Mouse (Mus musculus) lung, embryonic 14.5 days (tissue): ENCODE results near the gene Pnp. TPM values are rescaled to one million over a fixed set of nuclear protein-coding genes. Genes with fewer than 3 reads are reported as not detected.
"Not testable (repeated sequence)": the region's sequence is repeated elsewhere in the genome, so short reads cannot be mapped to it uniquely, and the experiment has no call there.

Source experiments
- ATAC-seq: fragments of 200-750 bp; cut with Nextera tagmentation; 2 replicates; pipeline ENCODE4 v1.8.0; 2017; ENCODE audit warnings: mild to moderate bottlenecking, moderate TSS enrichment, moderate library complexity; ENCODE audit not compliant: insufficient read depth
- DNase-seq: peaks from one replicate; pipeline ENCODE4 v3.0.0-alpha.2; 2015
- H3K27ac ChIP-seq: fragments of 300-500 bp; sonication (generic); 2 replicates; pipeline ENCODE4 v1.5.1; 2014; ENCODE audit warnings: low read depth, mild to moderate bottlenecking, moderate library complexity
- H3K27me3 ChIP-seq: fragments of 300-500 bp; sonication (generic); 2 replicates; pipeline ENCODE4 v1.6.1; 2014; ENCODE audit warnings: low read length, control low read depth; ENCODE audit not compliant: insufficient read depth
- H3K36me3 ChIP-seq: fragments of 300-500 bp; sonication (generic); 2 replicates; pipeline ENCODE4 v1.6.1; 2014; ENCODE audit warnings: control low read depth; ENCODE audit not compliant: insufficient read depth
- H3K4me1 ChIP-seq: fragments of 300-500 bp; sonication (generic); 2 replicates; pipeline ENCODE4 v1.6.1; 2014; ENCODE audit warnings: antibody characterized with exemption, control low read depth; ENCODE audit not compliant: insufficient read depth
- H3K4me2 ChIP-seq: fragments of 300-500 bp; sonication (generic); 2 replicates; pipeline ENCODE4 v1.6.1; 2014; ENCODE audit warnings: mild to moderate bottlenecking
- H3K4me3 ChIP-seq: fragments of 300-500 bp; sonication (generic); 2 replicates; pipeline ENCODE4 v1.5.1; 2014; ENCODE audit warnings: low read depth, low read length
- H3K9ac ChIP-seq: fragments of 300-500 bp; sonication (generic); 2 replicates; pipeline ENCODE4 v1.6.1; 2014
- H3K9me3 ChIP-seq: fragments of 300-500 bp; sonication (generic); 2 replicates; pipeline ENCODE4 v1.6.1; 2016; ENCODE audit warnings: low read depth, low read length, control low read depth
- CTCF ChIP-seq: IDR thresholded peaks from 2 replicates; pipeline ENCODE4 v1.5.1; 2016; ENCODE audit warnings: antibody characterized with exemption, low read depth
- whole genome bisulfite sequencing: fragments of 180-500 bp; shearing (Covaris S2); extraction: QIAGEN DNeasy Blood & Tissue Kit; methylation state at CpG from one replicate; pipeline ENCODE4 v1.1.7; 2014; 5-methylcytosine and 5-hydroxymethylcytosine counted together
- polyA plus RNA-seq: library from polyadenylated mRNA; unstranded; fragments of >200 nt; fragmentation: Nextera tagmentation; extraction: Ambion mirVana; gene quantifications from 2 replicates; pipeline ENCODE4 v1.2.1, GENCODE M21; 2014

Gene Pnp
- polyA plus RNA-seq, 1 experiment from 2014 or later: 64.4 TPM

DNA sequence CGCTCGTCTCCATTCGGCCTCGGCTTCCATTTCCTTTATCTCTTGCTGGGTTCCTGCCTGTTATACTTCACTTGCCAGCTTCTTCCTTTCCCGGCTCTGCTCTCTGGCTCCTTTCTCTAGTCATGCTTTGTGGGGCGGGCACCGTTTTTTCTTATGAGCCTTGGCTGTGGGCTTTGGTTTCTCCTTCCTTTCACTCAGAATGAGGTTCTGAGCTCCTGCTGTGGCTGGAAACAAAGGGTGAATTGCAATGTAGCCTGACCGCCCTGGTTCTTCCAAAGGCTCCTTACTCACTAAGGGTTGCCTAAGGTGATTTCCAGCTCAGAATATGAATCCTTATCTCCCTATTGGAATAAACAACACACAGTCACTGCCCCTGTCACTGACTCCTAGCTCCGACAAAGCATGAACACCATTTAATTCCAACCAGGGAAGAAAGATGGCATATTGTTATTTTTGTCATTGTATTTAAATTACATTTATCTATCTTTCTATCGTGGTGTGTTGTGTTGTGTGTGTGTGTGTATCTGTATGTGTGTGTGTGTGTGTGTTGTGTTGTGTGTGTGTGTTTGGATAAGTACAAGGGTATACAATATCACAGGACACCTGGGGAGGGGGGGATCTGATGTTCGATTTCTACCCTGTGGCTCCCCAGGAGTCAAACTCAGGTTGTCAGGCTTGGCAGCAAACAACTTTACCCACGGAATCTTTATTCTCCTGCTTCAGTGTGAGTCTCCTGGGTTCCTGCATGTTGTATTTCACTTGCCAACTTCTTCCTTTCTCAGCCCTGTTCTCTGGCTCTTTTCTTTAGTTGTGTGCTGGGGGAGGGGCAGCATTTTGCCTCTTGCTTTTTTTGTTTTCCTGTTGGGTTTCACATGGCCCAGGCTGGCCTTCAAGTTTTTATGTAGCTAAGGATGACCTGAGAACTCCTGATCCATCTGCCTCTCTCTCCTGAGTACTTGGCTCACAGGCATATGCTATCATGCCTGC is 39.0 kb downstream of the Pnp start:
- no peak for TF ChIP-seq CTCF
- DNase-seq: peak; percentile 8

DNA sequence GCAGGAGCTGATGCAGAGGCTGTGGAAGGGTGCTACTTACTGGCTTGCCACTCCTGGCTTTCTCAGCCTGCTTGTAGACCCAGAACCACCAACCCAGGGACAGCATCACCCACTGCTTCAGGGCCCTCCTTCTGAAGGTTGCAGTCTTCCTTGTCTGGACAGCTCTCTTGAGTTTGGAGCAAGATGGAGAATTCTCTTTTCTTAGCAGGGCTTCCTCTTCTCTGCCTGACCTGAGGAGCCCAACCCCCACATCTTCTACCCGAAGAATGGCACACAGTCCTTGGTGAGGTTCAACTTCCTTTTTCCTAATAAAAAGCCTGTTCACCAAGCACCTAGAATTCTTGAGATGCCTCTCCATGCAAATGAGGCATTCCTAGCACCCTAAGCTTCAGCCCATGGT is 39.9 kb downstream of the Pnp start:
- Histone ChIP-seq H3K9ac (no peak overlapping the region), H3K9me3 (no peaks in the 10 kb centered on the region), H3K27ac (no peak overlapping the region), H3K27me3 (no peaks in the 10 kb centered on the region), H3K4me1 (no peaks in the 10 kb centered on the region), H3K4me3 (no peak overlapping the region), H3K4me2 (no peak overlapping the region), H3K36me3 (no peaks in the 10 kb centered on the region)
- no peak for ATAC-seq
- no peak for DNase-seq
- TF ChIP-seq CTCF: no peak
- WGBS: 50% methylated on average over 1 of the region's 1 CpGs

More for the DNA sequence above, 39.0 kb downstream of the Pnp start:
- Histone ChIP-seq H3K36me3 (no peaks in the 10 kb centered on the region), H3K4me1 (no peaks in the 10 kb centered on the region), H3K27me3 (no peaks in the 10 kb centered on the region), H3K9me3 (no peaks in the 10 kb centered on the region), H3K4me3 (no peak overlapping the region), H3K27ac (no peak overlapping the region), H3K4me2 (no peak overlapping the region), H3K9ac (no peak overlapping the region)
- no peak for ATAC-seq
- WGBS: 34% methylated on average over 12 of the region's 12 CpGs

DNA sequence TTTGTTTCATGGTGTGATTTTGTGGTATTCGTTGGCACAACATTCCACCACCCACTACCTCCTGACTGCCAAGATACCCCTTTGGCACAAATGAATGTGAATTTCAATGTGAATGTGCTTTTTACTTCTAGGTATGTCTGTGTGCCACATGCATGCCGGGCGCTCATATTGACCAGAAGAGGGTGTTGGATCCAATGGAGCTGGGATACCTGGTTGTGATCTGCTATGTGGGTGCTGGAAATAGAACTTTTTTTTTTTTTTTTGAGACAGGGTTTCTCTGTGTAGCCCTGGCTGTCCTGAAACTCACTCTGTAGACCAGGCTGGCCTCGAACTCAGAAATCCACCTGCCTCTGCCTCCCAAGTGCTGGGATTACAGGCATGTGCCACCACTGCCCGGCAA is 42.2 kb downstream of the Pnp start:
- WGBS: 87% methylated on average over 5 of the region's 5 CpGs
- DNase-seq, H3K4me2 ChIP-seq, H3K4me1 ChIP-seq, H3K36me3 ChIP-seq, H3K27me3 ChIP-seq, H3K4me3 ChIP-seq, ATAC-seq, H3K9ac ChIP-seq, H3K9me3 ChIP-seq, H3K27ac ChIP-seq: not testable (repeated sequence)

DNA sequence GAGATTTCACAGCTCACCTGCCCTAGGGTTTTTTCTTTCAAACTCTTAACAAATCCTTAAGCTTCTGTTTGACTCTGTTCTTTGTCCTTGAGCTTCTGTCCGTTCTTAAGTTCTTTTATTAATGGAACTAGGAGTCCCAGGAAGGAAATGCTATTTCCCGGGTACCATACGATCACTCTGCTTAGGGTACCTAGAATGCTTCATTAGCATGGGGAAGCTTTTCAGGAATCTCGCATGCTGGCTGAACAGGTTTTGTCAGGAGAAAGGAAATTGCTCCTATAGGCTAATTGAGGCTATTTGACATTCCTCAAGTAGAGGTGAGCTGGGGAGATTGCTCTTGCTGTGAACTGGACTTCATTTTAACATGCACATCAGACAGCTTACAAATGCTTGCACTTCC is 42.8 kb downstream of the Pnp start:
- TF ChIP-seq CTCF: no peak
- 32% methylated on average over 4 of the region's 4 CpGs for WGBS
- Histone ChIP-seq H3K4me1 (no peaks in the 10 kb centered on the region), H3K4me3 (no peak overlapping the region), H3K9ac (no peak overlapping the region), H3K9me3 (no peaks in the 10 kb centered on the region), H3K27ac (no peak overlapping the region; the same call in 1 of the 2 replicates), H3K27me3 (no peaks in the 10 kb centered on the region), H3K4me2 (no peak overlapping the region), H3K36me3 (no peaks in the 10 kb centered on the region)
- peak; percentile 53 for DNase-seq
- ATAC-seq: no peak

DNA sequence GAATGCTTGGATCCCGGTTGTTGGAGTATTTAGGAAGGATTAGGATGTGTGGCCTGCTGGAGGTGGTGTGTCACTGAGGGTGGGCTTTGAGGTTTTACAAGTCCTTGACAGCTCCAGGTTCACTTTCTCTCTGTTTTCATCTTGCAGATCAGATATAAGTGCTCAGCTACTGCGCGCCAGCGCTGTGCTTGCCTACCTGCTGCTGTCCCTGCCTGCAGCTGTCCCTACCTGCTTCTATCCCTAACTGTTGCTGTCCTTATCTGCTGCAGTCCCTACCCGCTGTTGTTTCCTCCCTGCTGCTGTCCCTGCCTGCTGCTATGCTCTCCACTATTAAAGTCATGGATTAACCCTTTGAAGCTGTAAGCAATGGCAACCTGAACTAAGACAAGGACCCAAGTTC is 44.1 kb downstream of the Pnp start:
- 47% methylated on average over 5 of the region's 5 CpGs for WGBS
- H3K9ac ChIP-seq: no peak overlapping the region
- DNase-seq (no peak), ATAC-seq (no peak)
- no peak overlapping the region for H3K4me2 ChIP-seq
- no peaks in the 10 kb centered on the region for H3K4me1 ChIP-seq
- H3K9me3 ChIP-seq: no peaks in the 10 kb centered on the region
- no peaks in the 10 kb centered on the region for H3K36me3 ChIP-seq
- H3K4me3 ChIP-seq: no peak overlapping the region
- no peaks in the 10 kb centered on the region for H3K27me3 ChIP-seq
- no peak overlapping the region for H3K27ac ChIP-seq
- no peak for TF ChIP-seq CTCF

DNA sequence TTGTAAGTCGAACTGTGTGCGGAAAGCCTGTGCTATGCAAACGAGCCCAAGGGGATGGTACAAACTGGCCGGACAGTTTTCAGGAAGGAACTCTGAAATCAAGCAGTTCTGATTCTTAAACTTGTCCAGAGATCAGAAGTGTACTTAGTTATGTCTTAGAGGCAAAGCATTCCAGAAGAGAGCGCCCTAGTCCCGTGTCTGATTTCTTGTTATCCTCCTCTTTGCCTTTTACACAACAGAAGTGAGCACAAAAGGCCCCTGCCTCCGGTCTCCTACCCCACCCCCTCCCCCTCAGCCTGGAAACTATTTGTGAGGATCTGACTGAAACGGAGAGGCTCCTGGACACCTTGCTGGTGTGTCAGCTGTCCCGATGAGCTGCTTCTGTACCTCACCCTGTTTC is 45.8 kb downstream of the Pnp start:
- Histone ChIP-seq H3K36me3 (no peaks in the 10 kb centered on the region), H3K4me2 (no peak overlapping the region), H3K4me3 (no peak overlapping the region), H3K9ac (no peak overlapping the region), H3K9me3 (no peaks in the 10 kb centered on the region), H3K27ac (no peak overlapping the region), H3K4me1 (no peaks in the 10 kb centered on the region), H3K27me3 (no peaks in the 10 kb centered on the region)
- DNase-seq: peak; percentile 46
- no peak for TF ChIP-seq CTCF
- ATAC-seq: peak; percentile 21; the same call in 1 of the 2 replicates
- WGBS: 33% methylated on average over 9 of the region's 9 CpGs

DNA sequence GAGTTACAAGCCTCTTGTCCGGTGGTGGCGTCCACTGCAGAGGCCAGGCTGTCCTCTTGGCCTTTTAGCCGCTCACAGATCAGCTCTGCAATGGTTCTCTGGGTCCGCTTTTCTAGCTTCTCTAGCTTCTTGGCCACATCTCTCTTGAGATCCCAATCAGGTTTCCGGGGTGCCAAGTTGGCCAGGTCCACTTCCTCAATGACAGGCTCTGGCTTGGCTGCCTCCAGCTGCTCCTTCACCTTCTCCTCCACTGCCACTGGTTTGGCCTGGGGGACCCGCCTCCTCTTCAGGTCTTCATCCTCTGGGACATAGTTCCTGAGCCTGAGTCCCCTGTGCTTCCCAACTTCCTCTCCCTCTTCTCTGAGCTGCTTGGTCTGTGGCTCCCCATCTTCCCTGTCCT is 47.6 kb downstream of the Pnp start:
- H3K27me3 ChIP-seq, DNase-seq, H3K9ac ChIP-seq, H3K9me3 ChIP-seq, ATAC-seq, H3K4me3 ChIP-seq, H3K36me3 ChIP-seq, H3K27ac ChIP-seq, H3K4me1 ChIP-seq, H3K4me2 ChIP-seq: not testable (repeated sequence)
- 84% methylated on average over 6 of the region's 6 CpGs for WGBS
